Mouse (Mus musculus) erythroblast, embryonic 14.5 days (primary cell): Measurements from ENCODE around the gene Thada. TPM values are rescaled to one million over a fixed set of nuclear protein-coding genes. Genes with fewer than 3 reads are reported as not detected.
"Not testable (repeated sequence)": the region's sequence is repeated elsewhere in the genome, so short reads cannot be mapped to it uniquely, and the experiment has no call there.

Experiments
- H3K27me3 ChIP-seq: 2 replicates; pipeline ENCODE4 v1.6.1; 2012; ENCODE audit warnings: inconsistent platforms; ENCODE audit not compliant: control insufficient read depth
- H3K36me3 ChIP-seq: 2 replicates; pipeline ENCODE4 v1.6.1; 2012; ENCODE audit warnings: mild to moderate bottlenecking, inconsistent platforms; ENCODE audit not compliant: control insufficient read depth
- H3K4me1 ChIP-seq: 2 replicates; pipeline ENCODE4 v1.6.1; 2012; ENCODE audit warnings: inconsistent platforms; ENCODE audit not compliant: control insufficient read depth
- H3K4me3 ChIP-seq: replicated peaks from 2 replicates; pipeline ENCODE3; 2012; ENCODE audit warnings: moderate library complexity, mild to moderate bottlenecking, inconsistent platforms
- H3K9me3 ChIP-seq: 2 replicates; pipeline ENCODE4 v1.6.1; 2012; ENCODE audit warnings: low read length, inconsistent platforms, mixed read lengths; ENCODE audit not compliant: control insufficient read depth
- GATA1 ChIP-seq: IDR thresholded peaks from 2 replicates; pipeline ENCODE4 v1.6.1; 2012; ENCODE audit warnings: low read length, inconsistent platforms, mixed read lengths
- TAL1 ChIP-seq: IDR thresholded peaks from 3 replicates; pipeline ENCODE4 v1.6.1; 2012; ENCODE audit warnings: low read length, inconsistent platforms, mixed read lengths
- polyA plus RNA-seq: library from polyadenylated mRNA; stranded (reverse); fragments of >175 nt; gene quantifications from 2 replicates; pipeline ENCODE4 v1.2.3, GENCODE M21; 2012

The Thada gene
- polyA plus RNA-seq, 1 experiment, result 0.08 TPM

- H3K36me3 ChIP-seq, result peaks cover 66% of the 10 kb centered on the region
- H3K4me1 ChIP-seq, result peaks cover 4% of the 10 kb centered on the region; the same call in 1 of the 2 replicates
- H3K4me3 ChIP-seq, result no peak overlapping the region
- no peaks in the 10 kb centered on the region for H3K9me3 ChIP-seq
- TF ChIP-seq TAL1, result no peak
- no peak for TF ChIP-seq GATA1
- H3K27me3 ChIP-seq, result no peaks in the 10 kb centered on the region
Measured at GRCm38 (mm10) chr17:84226231-84226630, 239.8 kb downstream of the Thada start.

GRCm38 (mm10) chr17:84224217-84224887, 241.7 kb downstream of the Thada start:
- Histone ChIP-seq H3K36me3 (peaks cover 76% of the 10 kb centered on the region), H3K4me1 (peaks cover 13% of the 10 kb centered on the region), H3K4me3 (no peak overlapping the region), H3K9me3 (no peaks in the 10 kb centered on the region), H3K27me3 (no peaks in the 10 kb centered on the region)
- TF ChIP-seq GATA1 (no peak), TAL1 (no peak)

- Histone ChIP-seq H3K4me1 (peaks cover 21% of the 10 kb centered on the region), H3K36me3 (peaks cover 57% of the 10 kb centered on the region)
- not testable (repeated sequence) for H3K9me3 ChIP-seq, H3K4me3 ChIP-seq, H3K27me3 ChIP-seq
Measured at GRCm38 (mm10) chr17:84218841-84219240, 247.2 kb downstream of the Thada start.

GRCm38 (mm10) chr17:84217696-84218095, 248.3 kb downstream of the Thada start:
- Histone ChIP-seq H3K4me3 (no peak overlapping the region), H3K36me3 (peaks cover 50% of the 10 kb centered on the region), H3K4me1 (peaks cover 21% of the 10 kb centered on the region), H3K9me3 (no peaks in the 10 kb centered on the region), H3K27me3 (no peaks in the 10 kb centered on the region)
- TF ChIP-seq TAL1 (no peak), GATA1 (no peak)

GRCm38 (mm10) chr17:84215264-84215960, 250.6 kb downstream of the Thada start:
- no peaks in the 10 kb centered on the region for H3K9me3 ChIP-seq
- H3K36me3 ChIP-seq, result peaks cover 39% of the 10 kb centered on the region
- peaks cover 21% of the 10 kb centered on the region for H3K4me1 ChIP-seq
- H3K4me3 ChIP-seq, result no peak overlapping the region
- TF ChIP-seq GATA1 (no peak), TAL1 (no peak)
- no peaks in the 10 kb centered on the region for H3K27me3 ChIP-seq

- Histone ChIP-seq H3K4me1 (peaks cover 4% of the 10 kb centered on the region), H3K27me3 (no peaks in the 10 kb centered on the region), H3K36me3 (peaks cover 27% of the 10 kb centered on the region), H3K4me3 (no peak overlapping the region), H3K9me3 (no peaks in the 10 kb centered on the region)
- TF ChIP-seq TAL1 (no peak), GATA1 (no peak)
Measured at GRCm38 (mm10) chr17:84213464-84213863, 252.5 kb downstream of the Thada start.

- Histone ChIP-seq H3K9me3 (no peaks in the 10 kb centered on the region), H3K36me3 (peaks cover 25% of the 10 kb centered on the region), H3K4me1 (no peaks in the 10 kb centered on the region), H3K4me3 (no peak overlapping the region), H3K27me3 (no peaks in the 10 kb centered on the region)
- TF ChIP-seq GATA1 (no peak), TAL1 (no peak)
Measured at GRCm38 (mm10) chr17:84207611-84208010, 258.4 kb downstream of the Thada start.

GRCm38 (mm10) chr17:84206239-84206638, 259.8 kb downstream of the Thada start:
- no peak overlapping the region for H3K4me3 ChIP-seq
- H3K4me1 ChIP-seq, result no peaks in the 10 kb centered on the region
- H3K36me3 ChIP-seq, result peaks cover 21% of the 10 kb centered on the region
- no peaks in the 10 kb centered on the region for H3K27me3 ChIP-seq
- no peaks in the 10 kb centered on the region for H3K9me3 ChIP-seq
- no peak for TF ChIP-seq TAL1
- TF ChIP-seq GATA1, result no peak

GRCm38 (mm10) chr17:84204962-84205361, 261.0 kb downstream of the Thada start:
- 0 out of 2 replicates have a peak, but pooled peaks cover 2% of the 10 kb centered on the region for H3K4me1 ChIP-seq
- H3K9me3 ChIP-seq, result no peaks in the 10 kb centered on the region
- H3K36me3 ChIP-seq, result peaks cover 24% of the 10 kb centered on the region
- H3K4me3 ChIP-seq, result no peak overlapping the region
- H3K27me3 ChIP-seq, result no peaks in the 10 kb centered on the region
- TF ChIP-seq GATA1 (no peak), TAL1 (no peak)

GRCm38 (mm10) chr17:84203340-84203739, 262.7 kb downstream of the Thada start:
- Histone ChIP-seq H3K4me1 (peaks cover 3% of the 10 kb centered on the region; the same call in 1 of the 2 replicates), H3K27me3 (no peaks in the 10 kb centered on the region), H3K9me3 (no peaks in the 10 kb centered on the region), H3K4me3 (no peak overlapping the region), H3K36me3 (peaks cover 22% of the 10 kb centered on the region)
- TF ChIP-seq TAL1 (no peak), GATA1 (no peak)
